Mouse (Mus musculus): ENCODE measurements around the gene Xpnpep2. TPM values are rescaled to one million over a fixed set of nuclear protein-coding genes. Genes with fewer than 3 reads are reported as not detected.

Xpnpep2 gene
- total and polyA plus RNA-seq, 2 experiments from 2014 or later = 0.62 to 0.76 TPM

GRCm38 (mm10) chrX:48099871-48100270 lies 8.7 kb upstream of the Xpnpep2 start:
- Histone ChIP-seq H3K9ac (no peak overlapping the region), H3K4me2 (ENCODE audit: low read depth) (no peak overlapping the region), H3K4me3 (ENCODE audit: low read depth, low read length) (no peak overlapping the region), H3K4me1 (ENCODE audit: insufficient read depth) (no peaks in the 10 kb centered on the region), H3K27ac (ENCODE audit: low read depth, low read length) (no peak overlapping the region), H3K36me3 (ENCODE audit: insufficient read depth) (no peaks in the 10 kb centered on the region), H3K27me3 (ENCODE audit: insufficient read depth, low read length) (no peaks in the 10 kb centered on the region), H3K9me3 (ENCODE audit: low read length) (no peaks in the 10 kb centered on the region)
- ATAC-seq (no peak), DNase-seq (no peak)
- WGBS = 38% methylated on average over 1 of the region's 1 CpGs
- peak; percentile 42 for TF ChIP-seq CTCF (IDR thresholded peaks at IDR 0.05; ENCODE audit: low read depth)

GRCm38 (mm10) chrX:48103256-48103655 lies 5.3 kb upstream of the Xpnpep2 start:
- Histone ChIP-seq H3K36me3 (ENCODE audit: insufficient read depth) (no peaks in the 10 kb centered on the region), H3K27me3 (ENCODE audit: insufficient read depth, low read length) (no peaks in the 10 kb centered on the region), H3K4me2 (ENCODE audit: low read depth) (no peak overlapping the region), H3K9ac (no peak overlapping the region), H3K9me3 (ENCODE audit: low read length) (no peaks in the 10 kb centered on the region), H3K4me1 (ENCODE audit: insufficient read depth) (no peaks in the 10 kb centered on the region), H3K27ac (ENCODE audit: low read depth, low read length) (no peak overlapping the region), H3K4me3 (ENCODE audit: low read depth, low read length) (no peak overlapping the region)
- TF ChIP-seq CTCF (IDR thresholded peaks at IDR 0.05; ENCODE audit: low read depth) = no peak
- ATAC-seq (no peak), DNase-seq (no peak)
- WGBS = 79% methylated on average over 3 of the region's 3 CpGs

GRCm38 (mm10) chrX:48104736-48105441 lies 3.6 kb upstream of the Xpnpep2 start:
- DNase-seq (peak; percentile 61), ATAC-seq (peak; percentile 27)
- no peaks in the 10 kb centered on the region for H3K27me3 ChIP-seq (ENCODE audit: insufficient read depth, low read length)
- 62% methylated on average over 7 of the region's 7 CpGs for WGBS
- no peaks in the 10 kb centered on the region for H3K9me3 ChIP-seq (ENCODE audit: low read length)
- H3K36me3 ChIP-seq (ENCODE audit: insufficient read depth) = no peaks in the 10 kb centered on the region
- H3K4me2 ChIP-seq (ENCODE audit: low read depth) = no peak overlapping the region
- no peak for TF ChIP-seq CTCF (IDR thresholded peaks at IDR 0.05; ENCODE audit: low read depth)
- H3K9ac ChIP-seq = no peak overlapping the region
- no peak overlapping the region for H3K27ac ChIP-seq (ENCODE audit: low read depth, low read length)
- H3K4me1 ChIP-seq (ENCODE audit: insufficient read depth) = no peaks in the 10 kb centered on the region
- no peak overlapping the region for H3K4me3 ChIP-seq (ENCODE audit: low read depth, low read length)

- no peaks in the 10 kb centered on the region for H3K9me3 ChIP-seq (ENCODE audit: low read length)
- no peak for TF ChIP-seq CTCF (IDR thresholded peaks at IDR 0.05; ENCODE audit: low read depth)
- H3K9ac ChIP-seq = no peak overlapping the region
- H3K27ac ChIP-seq (ENCODE audit: low read depth, low read length) = no peak overlapping the region
- no peak overlapping the region for H3K4me3 ChIP-seq (ENCODE audit: low read depth, low read length)
- no peaks in the 10 kb centered on the region for H3K27me3 ChIP-seq (ENCODE audit: insufficient read depth, low read length)
- H3K36me3 ChIP-seq (ENCODE audit: insufficient read depth) = no peaks in the 10 kb centered on the region
- H3K4me2 ChIP-seq (ENCODE audit: low read depth) = no peak overlapping the region
- no peaks in the 10 kb centered on the region for H3K4me1 ChIP-seq (ENCODE audit: insufficient read depth)
- WGBS = 72% methylated on average over 3 of the region's 3 CpGs
- DNase-seq (no peak), ATAC-seq (no peak)
These were observed 2.3 kb upstream of the Xpnpep2 start for GRCm38 (mm10) chrX:48106226-48106625.

- H3K27me3 ChIP-seq (ENCODE audit: insufficient read depth, low read length) = no peaks in the 10 kb centered on the region
- no peaks in the 10 kb centered on the region for H3K4me1 ChIP-seq (ENCODE audit: insufficient read depth)
- no peaks in the 10 kb centered on the region for H3K36me3 ChIP-seq (ENCODE audit: insufficient read depth)
- ATAC-seq (no peak), DNase-seq (no peak)
- H3K9ac ChIP-seq = no peak overlapping the region
- no peak overlapping the region for H3K4me2 ChIP-seq (ENCODE audit: low read depth)
- no peak overlapping the region for H3K4me3 ChIP-seq (ENCODE audit: low read depth, low read length)
- no peak for TF ChIP-seq CTCF (IDR thresholded peaks at IDR 0.05; ENCODE audit: low read depth)
- WGBS = 70% methylated on average over 3 of the region's 3 CpGs
- no peak overlapping the region for H3K27ac ChIP-seq (ENCODE audit: low read depth, low read length)
- no peaks in the 10 kb centered on the region for H3K9me3 ChIP-seq (ENCODE audit: low read length)
These were observed 761 bp downstream of the Xpnpep2 start for GRCm38 (mm10) chrX:48109316-48109655.

GRCm38 (mm10) chrX:48119294-48119693 lies 10.8 kb downstream of the Xpnpep2 start:
- Histone ChIP-seq H3K27me3 (ENCODE audit: insufficient read depth, low read length) (no peaks in the 10 kb centered on the region), H3K4me2 (ENCODE audit: low read depth) (no peak overlapping the region), H3K9ac (no peak overlapping the region), H3K36me3 (ENCODE audit: insufficient read depth) (no peaks in the 10 kb centered on the region), H3K27ac (ENCODE audit: low read depth, low read length) (no peak overlapping the region), H3K4me3 (ENCODE audit: low read depth, low read length) (no peak overlapping the region), H3K4me1 (ENCODE audit: insufficient read depth) (no peaks in the 10 kb centered on the region), H3K9me3 (ENCODE audit: low read length) (no peaks in the 10 kb centered on the region)
- ATAC-seq (no peak), DNase-seq (no peak)
- TF ChIP-seq CTCF (IDR thresholded peaks at IDR 0.05; ENCODE audit: low read depth) = no peak

- Histone ChIP-seq H3K27me3 (ENCODE audit: insufficient read depth, low read length) (no peaks in the 10 kb centered on the region), H3K27ac (ENCODE audit: low read depth, low read length) (no peak overlapping the region), H3K4me1 (ENCODE audit: insufficient read depth) (no peaks in the 10 kb centered on the region), H3K36me3 (ENCODE audit: insufficient read depth) (no peaks in the 10 kb centered on the region), H3K9me3 (ENCODE audit: low read length) (no peaks in the 10 kb centered on the region), H3K9ac (no peak overlapping the region), H3K4me3 (ENCODE audit: low read depth, low read length) (no peak overlapping the region), H3K4me2 (ENCODE audit: low read depth) (no peak overlapping the region)
- ATAC-seq (peak; percentile 56), DNase-seq (peak; percentile 45)
- WGBS = 32% methylated on average over 17 of the region's 17 CpGs
- TF ChIP-seq CTCF (IDR thresholded peaks at IDR 0.05; ENCODE audit: low read depth) = peak; percentile 59
These were observed 15.9 kb downstream of the Xpnpep2 start for GRCm38 (mm10) chrX:48124132-48125071.
